Mouse (Mus musculus) midbrain, embryonic 14.5 days (tissue): ENCODE results near the gene Inpp4a. TPM values are rescaled to one million over a fixed set of nuclear protein-coding genes. Genes with fewer than 3 reads are reported as not detected.

Experiments used
- ATAC-seq: fragments of 200-750 bp; cut with Nextera tagmentation; 2 replicates; pipeline ENCODE4 v1.8.0; 2017; ENCODE audit warnings: moderate number of reproducible peaks, moderate library complexity; ENCODE audit not compliant: low FRiP score, low TSS enrichment
- DNase-seq: peaks from one replicate; pipeline ENCODE4 v3.0.0-alpha.2; 2015
- H3K27ac ChIP-seq: fragments of 300-500 bp; sonication (generic); replicated peaks from 2 replicates; pipeline ENCODE4 v1.5.1; 2014; ENCODE audit warnings: mild to moderate bottlenecking, low read depth, low read length, moderate library complexity
- H3K27me3 ChIP-seq: fragments of 300-500 bp; sonication (generic); 2 replicates; pipeline ENCODE4 v1.6.1; 2014; ENCODE audit warnings: low read length, control low read depth, mixed read lengths; ENCODE audit not compliant: control insufficient read depth, insufficient read depth
- H3K36me3 ChIP-seq: fragments of 300-500 bp; sonication (generic); 2 replicates; pipeline ENCODE4 v1.6.1; 2014; ENCODE audit warnings: low read length, control low read depth; ENCODE audit not compliant: control insufficient read depth, insufficient read depth
- H3K4me1 ChIP-seq: fragments of 300-500 bp; sonication (generic); 2 replicates; pipeline ENCODE4 v1.6.1; 2014; ENCODE audit warnings: mild to moderate bottlenecking, antibody characterized with exemption, low read length, control low read depth; ENCODE audit not compliant: control insufficient read depth, insufficient read depth
- H3K4me2 ChIP-seq: fragments of 300-500 bp; sonication (generic); 2 replicates; pipeline ENCODE4 v1.6.1; 2014; ENCODE audit warnings: mild to moderate bottlenecking, low read length, moderate library complexity
- H3K4me3 ChIP-seq: fragments of 300-500 bp; sonication (generic); replicated peaks from 2 replicates; pipeline ENCODE4 v1.5.1; 2014; ENCODE audit warnings: low read depth, low read length
- H3K9ac ChIP-seq: fragments of 300-500 bp; sonication (generic); replicated peaks from 2 replicates; pipeline ENCODE4 v1.6.1; 2014; ENCODE audit warnings: mild to moderate bottlenecking, low read length, moderate library complexity
- H3K9me3 ChIP-seq: fragments of 300-500 bp; sonication (generic); 2 replicates; pipeline ENCODE4 v1.6.1; 2016; ENCODE audit warnings: low read length, control low read depth, mixed read lengths; ENCODE audit not compliant: control insufficient read depth
- WGBS: fragments of 180-500 bp; shearing (Covaris S2); extraction: QIAGEN DNeasy Blood & Tissue Kit; methylation state at CpG from one replicate; pipeline ENCODE4 v1.1.7; 2014; 5-methylcytosine and 5-hydroxymethylcytosine counted together
- polyA plus RNA-seq: library from polyadenylated mRNA; unstranded; fragments of >200 nt; fragmentation: Nextera tagmentation; extraction: Ambion mirVana; gene quantifications from 2 replicates; pipeline ENCODE4 v1.2.1, GENCODE M21; 2014

The Inpp4a gene
- polyA plus RNA-seq, 1 experiment from 2014 or later, result 68.1 TPM

- no peak overlapping the region for H3K4me3 ChIP-seq
- ATAC-seq, result no peak
- no peaks in the 10 kb centered on the region for H3K9me3 ChIP-seq
- H3K4me1 ChIP-seq, result peaks cover 11% of the 10 kb centered on the region; the same call in 1 of the 2 replicates
- no peaks in the 10 kb centered on the region for H3K36me3 ChIP-seq
- DNase-seq, result no peak
- no peak overlapping the region for H3K27ac ChIP-seq
- no peaks in the 10 kb centered on the region for H3K27me3 ChIP-seq
- H3K4me2 ChIP-seq, result no peak overlapping the region
- 60% methylated on average over 7 of the region's 7 CpGs for WGBS
- H3K9ac ChIP-seq, result no peak overlapping the region
Observed at GRCm38 (mm10) chr1:37314338-37314737, 14.7 kb downstream of the Inpp4a start.

GRCm38 (mm10) chr1:37317644-37318285 is 18.1 kb downstream of the Inpp4a start:
- WGBS, result 88% methylated on average over 7 of the region's 7 CpGs
- Histone ChIP-seq H3K4me1 (peaks cover 11% of the 10 kb centered on the region; the same call in 1 of the 2 replicates), H3K9me3 (no peaks in the 10 kb centered on the region), H3K9ac (no peak overlapping the region), H3K27ac (no peak overlapping the region), H3K4me3 (no peak overlapping the region), H3K4me2 (no peak overlapping the region), H3K27me3 (no peaks in the 10 kb centered on the region), H3K36me3 (no peaks in the 10 kb centered on the region)
- DNase-seq (no peak), ATAC-seq (no peak)

GRCm38 (mm10) chr1:37318558-37318957 is 18.9 kb downstream of the Inpp4a start:
- Histone ChIP-seq H3K4me2 (no peak overlapping the region), H3K27me3 (no peaks in the 10 kb centered on the region), H3K27ac (no peak overlapping the region), H3K4me3 (no peak overlapping the region), H3K9me3 (no peaks in the 10 kb centered on the region), H3K4me1 (peaks cover 11% of the 10 kb centered on the region; the same call in 1 of the 2 replicates), H3K36me3 (no peaks in the 10 kb centered on the region), H3K9ac (no peak overlapping the region)
- 96% methylated on average over 2 of the region's 2 CpGs for WGBS
- ATAC-seq (no peak), DNase-seq (no peak)

- H3K27ac ChIP-seq, result no peak overlapping the region
- no peaks in the 10 kb centered on the region for H3K4me1 ChIP-seq
- 93% methylated on average over 2 of the region's 2 CpGs for WGBS
- no peak overlapping the region for H3K4me3 ChIP-seq
- no peaks in the 10 kb centered on the region for H3K9me3 ChIP-seq
- ATAC-seq (no peak), DNase-seq (no peak)
- H3K4me2 ChIP-seq, result no peak overlapping the region
- no peaks in the 10 kb centered on the region for H3K27me3 ChIP-seq
- H3K36me3 ChIP-seq, result no peaks in the 10 kb centered on the region
- no peak overlapping the region for H3K9ac ChIP-seq
Observed at GRCm38 (mm10) chr1:37322690-37323089, 23.0 kb downstream of the Inpp4a start.

GRCm38 (mm10) chr1:37323208-37323607 is 23.5 kb downstream of the Inpp4a start:
- Histone ChIP-seq H3K27ac (no peak overlapping the region), H3K4me1 (no peaks in the 10 kb centered on the region), H3K4me2 (no peak overlapping the region), H3K9ac (no peak overlapping the region), H3K9me3 (no peaks in the 10 kb centered on the region), H3K27me3 (no peaks in the 10 kb centered on the region), H3K36me3 (no peaks in the 10 kb centered on the region), H3K4me3 (no peak overlapping the region)
- ATAC-seq (no peak), DNase-seq (no peak)
- WGBS, result 95% methylated on average over 4 of the region's 4 CpGs

- Histone ChIP-seq H3K4me1 (no peaks in the 10 kb centered on the region), H3K9ac (no peak overlapping the region), H3K9me3 (no peaks in the 10 kb centered on the region), H3K36me3 (no peaks in the 10 kb centered on the region), H3K27ac (no peak overlapping the region), H3K27me3 (no peaks in the 10 kb centered on the region), H3K4me3 (no peak overlapping the region), H3K4me2 (no peak overlapping the region)
- 37% methylated on average over 5 of the region's 5 CpGs for WGBS
- ATAC-seq, result no peak
- DNase-seq, result no peak
Observed at GRCm38 (mm10) chr1:37324569-37324968, 24.9 kb downstream of the Inpp4a start.

- Histone ChIP-seq H3K4me2 (no peak overlapping the region), H3K27ac (no peak overlapping the region), H3K4me3 (no peak overlapping the region), H3K9me3 (no peaks in the 10 kb centered on the region), H3K9ac (no peak overlapping the region), H3K4me1 (no peaks in the 10 kb centered on the region), H3K27me3 (no peaks in the 10 kb centered on the region), H3K36me3 (no peaks in the 10 kb centered on the region)
- DNase-seq (no peak), ATAC-seq (no peak)
- WGBS, result 93% methylated on average over 4 of the region's 4 CpGs
Observed at GRCm38 (mm10) chr1:37327311-37327710, 27.6 kb downstream of the Inpp4a start.

- no peak for DNase-seq
- H3K9me3 ChIP-seq, result no peaks in the 10 kb centered on the region
- no peak overlapping the region for H3K9ac ChIP-seq
- H3K4me3 ChIP-seq, result no peak overlapping the region
- ATAC-seq, result no peak
- no peak overlapping the region for H3K4me2 ChIP-seq
- H3K27ac ChIP-seq, result no peak overlapping the region
- no peaks in the 10 kb centered on the region for H3K27me3 ChIP-seq
- H3K36me3 ChIP-seq, result no peaks in the 10 kb centered on the region
- H3K4me1 ChIP-seq, result no peaks in the 10 kb centered on the region
- whole genome bisulfite sequencing, result 92% methylated on average over 3 of the region's 3 CpGs
Observed at GRCm38 (mm10) chr1:37329132-37329531, 29.5 kb downstream of the Inpp4a start.

GRCm38 (mm10) chr1:37329831-37330230 is 30.2 kb downstream of the Inpp4a start:
- Histone ChIP-seq H3K36me3 (no peaks in the 10 kb centered on the region), H3K9ac (no peak overlapping the region), H3K27ac (no peak overlapping the region), H3K9me3 (no peaks in the 10 kb centered on the region), H3K27me3 (no peaks in the 10 kb centered on the region), H3K4me1 (no peaks in the 10 kb centered on the region), H3K4me2 (no peak overlapping the region), H3K4me3 (no peak overlapping the region)
- DNase-seq (no peak), ATAC-seq (no peak)
- WGBS, result 91% methylated on average over 4 of the region's 4 CpGs
